In the genomic region with DNA sequence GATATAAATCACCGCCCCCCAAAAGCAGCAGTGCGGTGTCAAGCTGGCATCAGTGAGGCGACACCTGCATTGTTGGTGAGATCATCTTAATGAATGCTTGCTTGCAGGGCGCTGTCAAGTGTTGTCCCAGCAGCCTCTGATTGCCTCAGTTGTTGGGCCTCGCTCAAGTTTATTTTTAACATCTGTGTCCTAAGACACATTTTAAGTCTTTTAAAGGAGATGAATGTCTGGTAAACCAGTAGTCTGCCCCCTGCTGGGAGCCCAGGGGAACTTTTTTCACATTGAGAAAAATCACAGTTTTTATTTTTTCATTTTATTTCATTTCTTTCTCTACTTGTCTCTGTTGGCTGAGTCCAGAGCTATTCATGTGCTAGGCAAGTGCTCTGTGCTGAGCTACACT, we compare ENCODE assay signal across 8 mouse cellular contexts. TPM values are rescaled to one million over a fixed set of nuclear protein-coding genes. Genes with fewer than 3 reads are reported as not detected.
DNase-seq lines count a peak whose midpoint lies in the region; ATAC-seq and TF ChIP-seq lines count a peak whose summit lies in the region.

No protein-coding gene starts in this region.

- ATAC-seq in midbrain, embryonic 14.5 days (ENCODE audit: low FRiP score, low TSS enrichment) = no peak
- ATAC-seq in midbrain, embryonic 11.5 days (ENCODE audit: low FRiP score) = no peak
- no peak for ATAC-seq in megakaryocyte, adult 5-6 weeks (ENCODE audit: poor library complexity, severe bottlenecking)

- H3K9me3 ChIP-seq in midbrain, embryonic 14.5 days (ENCODE audit: control insufficient read depth, low read length) = no peaks in the 10 kb centered on the region
- H3K9me3 ChIP-seq in midbrain, embryonic 11.5 days (ENCODE audit: control insufficient read depth, low read length) = no peaks in the 10 kb centered on the region

- no peaks in the 10 kb centered on the region for H3K27me3 ChIP-seq in midbrain, embryonic 14.5 days (ENCODE audit: control insufficient read depth, insufficient read depth, low read length)
- H3K27me3 ChIP-seq in midbrain, embryonic 11.5 days (ENCODE audit: control insufficient read depth, insufficient read depth, low read length) = no peaks in the 10 kb centered on the region

- H3K27ac ChIP-seq in midbrain, embryonic 14.5 days (replicated peaks; ENCODE audit: low read depth, low read length) = no peak overlapping the region
- no peak overlapping the region for H3K27ac ChIP-seq in midbrain, embryonic 11.5 days (ENCODE audit: low read depth, low read length)
- no peak overlapping the region for H3K27ac ChIP-seq in cortical plate, adult 2 months (ENCODE audit: insufficient read depth, low read length)

- peak; percentile 44 for DNase-seq in embryo, embryonic 10.5 days (ENCODE audit: low spot score)
- DNase-seq in embryo, embryonic 10 days (ENCODE audit: low spot score) = no peak
- DNase-seq in midbrain, embryonic 14.5 days = peak; percentile 53
- no peak for DNase-seq in midbrain, embryonic 11.5 days (ENCODE audit: low spot score, missing footprints)
- peak; percentile 23 for DNase-seq in mesoderm, embryonic 11.5 days (ENCODE audit: low read depth, low spot score)
- no peak for DNase-seq in urinary bladder, adult 18-20 months (ENCODE audit: low spot score in 2 of 2)

- 81% methylated on average over 5 of the region's 5 CpGs for WGBS in midbrain, embryonic 14.5 days
- 91% methylated on average over 5 of the region's 5 CpGs for WGBS in midbrain, embryonic 11.5 days

- no peak overlapping the region for H3K4me2 ChIP-seq in midbrain, embryonic 14.5 days (ENCODE audit: low read length)
- H3K4me2 ChIP-seq in midbrain, embryonic 11.5 days = no peak overlapping the region

- H3K9ac ChIP-seq in midbrain, embryonic 14.5 days (replicated peaks; ENCODE audit: low read length) = no peak overlapping the region
- no peak overlapping the region for H3K9ac ChIP-seq in midbrain, embryonic 11.5 days (ENCODE audit: low read length)

- peaks cover 2% of the 10 kb centered on the region; the same call in 1 of the 2 replicates for H3K4me1 ChIP-seq in midbrain, embryonic 14.5 days (ENCODE audit: control insufficient read depth, insufficient read depth, low read length)
- H3K4me1 ChIP-seq in midbrain, embryonic 11.5 days (ENCODE audit: control insufficient read depth, insufficient read depth, low read length) = no peaks in the 10 kb centered on the region
- H3K4me1 ChIP-seq in cortical plate, adult 2 months (ENCODE audit: control insufficient read depth, insufficient read depth, low read length) = no peaks in the 10 kb centered on the region

- no peak for TF ChIP-seq POLR2A in cortical plate, adult 2 months (IDR thresholded peaks at IDR 0.05; ENCODE audit: extremely low read depth, insufficient read depth, low read length)

- peak; percentile 34; the same call in 1 of the 2 replicates for TF ChIP-seq CTCF in cortical plate, adult 2 months (IDR thresholded peaks at IDR 0.05; ENCODE audit: extremely low read depth, insufficient read depth, low read length)

- no peak overlapping the region for H3K4me3 ChIP-seq in midbrain, embryonic 14.5 days (replicated peaks; ENCODE audit: low read depth, low read length)
- H3K4me3 ChIP-seq in midbrain, embryonic 11.5 days (ENCODE audit: low read depth, low read length) = no peak overlapping the region
- no peak overlapping the region for H3K4me3 ChIP-seq in cortical plate, adult 2 months (ENCODE audit: insufficient read depth, low read length)

- no peaks in the 10 kb centered on the region for H3K36me3 ChIP-seq in midbrain, embryonic 14.5 days (ENCODE audit: control insufficient read depth, insufficient read depth, low read length)
- no peaks in the 10 kb centered on the region for H3K36me3 ChIP-seq in midbrain, embryonic 11.5 days (ENCODE audit: control insufficient read depth, insufficient read depth, low read length)

RNA-seq across cellular contexts. Expression of a gene that starts 34.3 kb away (rescaled TPM):
- 17.8 and 21.5 TPM in 2 replicates for polyA plus RNA-seq in midbrain, embryonic 14.5 days (2014; fragmentation: Nextera tagmentation; extraction: Ambion mirVana)
- 11.6 and 11.7 TPM in 2 replicates for polyA plus RNA-seq in midbrain, embryonic 11.5 days (2014; fragmentation: Nextera tagmentation; extraction: Ambion mirVana)
- 43.1 and 43.5 TPM in 2 replicates for polyA plus RNA-seq in cortical plate, adult 2 months (2012; rRNA removed)
- total RNA-seq in megakaryocyte, adult 5-6 weeks (2015) = 41.5 and 45.2 TPM in 2 replicates
- 26.3 and 28.5 TPM in 2 replicates for total RNA-seq in megakaryocyte, adult 5-6 weeks (2017)

Comparison
In these comparisons a context has a peak if more than half of its experiments do, and no peak if none do; other contexts are left out.
1. DNase-seq: peak in embryo, embryonic 10.5 days (single experiment), midbrain, embryonic 14.5 days (single experiment) and mesoderm, embryonic 11.5 days (single experiment); none in embryo, embryonic 10 days (single experiment), midbrain, embryonic 11.5 days (single experiment) and urinary bladder, adult 18-20 months (0 of 2).